Mouse (Mus musculus) heart, embryonic 14.5 days (tissue): ENCODE results near the gene Gm10837. TPM values are rescaled to one million over a fixed set of nuclear protein-coding genes. Genes with fewer than 3 reads are reported as not detected.
A peak's percentile ranks its signal among the peaks of the same experiment; 100 is the strongest.

Experiments
- ATAC-seq: fragments of 200-750 bp; cut with Nextera tagmentation; 2 replicates; pipeline ENCODE4 v1.8.0; 2017; ENCODE audit warnings: low read depth, moderate TSS enrichment; ENCODE audit not compliant: insufficient number of reproducible peaks, insufficient read depth, low FRiP score
- H3K27ac ChIP-seq, 2 experiments: fragments of 200-500 bp in 1 of 2; fragments of 300-500 bp in 1 of 2; sonication (generic) in 1 of 2; replicated peaks in 1 of 2; 2 replicates each; pipeline ENCODE4 v1.5.1; 2012 to 2014; ENCODE audit warnings: low read depth in 2 of 2, low read length in 2 of 2, control low read depth in 1 of 2, mild to moderate bottlenecking in 1 of 2, mixed read lengths in 1 of 2; ENCODE audit not compliant: control insufficient read depth in 1 of 2, insufficient read depth in 1 of 2
- H3K27me3 ChIP-seq: fragments of 300-500 bp; sonication (generic); 2 replicates; pipeline ENCODE4 v1.6.1; 2014; ENCODE audit warnings: mild to moderate bottlenecking, low read length, control low read depth; ENCODE audit not compliant: control insufficient read depth, insufficient read depth
- H3K36me3 ChIP-seq: fragments of 300-500 bp; sonication (generic); 2 replicates; pipeline ENCODE4 v1.6.1; 2014; ENCODE audit warnings: mild to moderate bottlenecking, control low read depth, low read length, mixed read lengths; ENCODE audit not compliant: control insufficient read depth, insufficient read depth
- H3K4me1 ChIP-seq, 2 experiments: fragments of 200-500 bp in 1 of 2; fragments of 300-500 bp in 1 of 2; sonication (generic) in 1 of 2; 2 replicates each; pipeline ENCODE4 v1.6.1; 2012 to 2014; ENCODE audit warnings: low read length in 2 of 2, control low read depth in 1 of 2, mixed read lengths in 1 of 2; ENCODE audit not compliant: control insufficient read depth in 2 of 2, insufficient read depth in 2 of 2
- H3K4me2 ChIP-seq: fragments of 300-500 bp; sonication (generic); 2 replicates; pipeline ENCODE4 v1.6.1; 2014; ENCODE audit warnings: mild to moderate bottlenecking, low read length
- H3K4me3 ChIP-seq, 2 experiments: fragments of 200-500 bp in 1 of 2; fragments of 300-500 bp in 1 of 2; sonication (generic) in 1 of 2; 2 replicates each; pipeline ENCODE4 v1.5.1; 2012 to 2014; ENCODE audit warnings: low read length in 2 of 2, mild to moderate bottlenecking in 2 of 2, control low read depth in 1 of 2, low read depth in 1 of 2, moderate library complexity in 1 of 2; ENCODE audit not compliant: control insufficient read depth in 1 of 2, insufficient read depth in 1 of 2
- H3K9ac ChIP-seq: fragments of 300-500 bp; sonication (generic); 2 replicates; pipeline ENCODE4 v1.6.1; 2014; ENCODE audit warnings: mild to moderate bottlenecking, low read length
- H3K9me3 ChIP-seq: fragments of 300-500 bp; sonication (generic); 2 replicates; pipeline ENCODE4 v1.6.1; 2016; ENCODE audit warnings: low read length, control low read depth; ENCODE audit not compliant: control insufficient read depth
- WGBS: fragments of 180-500 bp; shearing (Covaris S2); extraction: QIAGEN DNeasy Blood & Tissue Kit; methylation state at CpG from one replicate; pipeline ENCODE4 v1.1.7; 2014; 5-methylcytosine and 5-hydroxymethylcytosine counted together
- polyA plus RNA-seq: library from polyadenylated mRNA; unstranded; fragments of >200 nt; fragmentation: Nextera tagmentation; extraction: Ambion mirVana; gene quantifications from 2 replicates; pipeline ENCODE4 v1.2.1, GENCODE M21; 2014

Gm10837 gene
- polyA plus RNA-seq, 1 experiment from 2014 or later: not detected

DNA sequence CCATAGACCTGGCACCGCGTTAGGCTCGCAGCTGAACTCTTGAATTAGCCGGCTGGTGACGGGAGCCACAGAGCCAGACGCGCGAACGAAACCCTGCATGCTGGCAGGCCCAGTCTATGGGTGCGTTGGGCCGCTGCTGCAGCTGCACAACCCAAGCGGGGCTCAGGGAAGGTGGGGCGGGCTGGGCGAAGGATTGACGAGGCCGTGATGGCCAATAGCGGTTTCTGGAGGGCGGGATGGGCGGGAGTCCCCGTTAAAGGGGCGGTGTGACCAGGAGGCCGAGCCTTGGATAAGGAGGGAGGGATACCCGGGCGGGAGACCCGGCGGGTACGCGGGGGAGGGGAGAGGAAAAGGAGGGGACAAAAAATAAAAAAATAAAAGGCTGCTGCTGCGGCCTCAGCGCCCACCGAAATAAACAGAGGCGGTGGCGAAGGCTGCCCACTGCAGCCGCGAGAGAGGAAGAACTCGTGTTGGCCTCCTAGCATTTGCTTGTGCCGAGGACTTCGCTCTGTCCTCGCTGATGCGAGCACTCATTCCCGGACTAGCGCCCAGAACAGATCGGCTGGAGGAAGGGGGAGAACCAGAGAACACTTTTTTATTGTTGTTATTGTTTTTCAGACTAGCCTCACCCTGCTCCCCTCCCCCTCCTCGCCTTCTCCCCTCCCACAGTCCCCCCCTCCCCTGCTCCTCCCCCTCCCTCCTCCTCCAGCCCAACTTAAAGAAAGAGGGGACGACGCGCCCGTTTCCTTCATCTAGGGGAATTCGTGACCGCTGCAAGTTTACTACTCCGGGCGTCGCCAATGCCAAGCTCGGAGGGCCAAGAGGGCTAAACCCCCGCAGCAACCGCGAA is 16.1 kb upstream of the Gm10837 start:
- no peak overlapping the region for H3K27ac ChIP-seq
- WGBS: under 1% methylated on average over 56 of the region's 57 CpGs
- H3K4me3 ChIP-seq: peak overlapping the region; percentile 18 to 50
- peak overlapping the region; percentile 79 for H3K4me2 ChIP-seq
- H3K36me3 ChIP-seq: no peaks in the 10 kb centered on the region
- H3K9me3 ChIP-seq: no peaks in the 10 kb centered on the region
- ATAC-seq: 0 out of 2 replicates have a peak, but pooled peaks have one; percentile 43
- no peak overlapping the region for H3K9ac ChIP-seq
- peaks cover 6 to 18% of the 10 kb centered on the region in 2 experiments; a peak in 3 of 4 replicates for H3K4me1 ChIP-seq
- peaks cover 96% of the 10 kb centered on the region for H3K27me3 ChIP-seq

DNA sequence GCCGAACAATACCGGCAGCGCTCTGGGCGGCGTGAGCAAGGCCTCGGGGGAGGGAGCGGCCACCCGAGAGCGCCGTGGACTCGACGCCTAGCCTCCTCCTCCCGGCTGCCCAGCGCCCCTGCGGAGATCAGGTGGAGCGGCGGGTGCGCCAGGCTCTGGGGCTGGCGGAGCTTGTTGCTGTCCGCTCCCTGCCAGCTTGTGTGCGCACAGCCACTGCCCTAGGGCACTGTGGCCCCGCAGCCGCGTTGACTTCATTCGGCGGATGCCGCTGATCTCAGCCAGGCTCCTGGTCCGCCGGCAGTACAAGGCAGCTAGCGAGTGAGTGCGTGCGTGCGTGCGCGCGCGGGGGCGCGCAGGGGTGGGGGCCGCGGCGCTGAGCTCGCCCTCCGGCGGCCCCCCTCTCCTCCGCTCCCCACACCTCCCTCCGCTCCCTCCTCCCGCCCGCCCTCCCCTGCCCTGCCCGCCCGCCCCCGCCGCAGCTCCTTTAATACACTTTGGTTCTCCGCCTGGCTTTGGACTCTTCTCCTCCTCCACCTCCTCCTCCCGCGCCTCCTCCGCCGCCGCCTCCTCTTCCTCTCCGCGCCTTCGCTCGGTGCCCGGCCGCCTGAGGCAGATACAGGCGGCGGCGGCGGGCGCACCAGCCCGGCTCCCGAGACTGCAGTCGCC is 15.4 kb upstream of the Gm10837 start, which contains the start of gene Zic2:
Gene Zic2 (plus strand): TSS at position 545 of the 666 bp plus-strand sequence.
- ATAC-seq: peak; percentile 28; the same call in 1 of the 2 replicates
- 0% methylated on average over 38 of the region's 73 CpGs for WGBS
- Histone ChIP-seq H3K9ac (peak within 1 kb of the TSS; percentile 41; the same call in 1 of the 2 replicates), H3K4me3 (peak within 1 kb of the TSS; percentile 41 to 50), H3K4me1 (peaks cover 6 to 18% of the 10 kb centered on the region in 2 experiments; a peak in 3 of 4 replicates), H3K27ac (no peak within 1 kb of the TSS), H3K36me3 (no peaks in the 10 kb centered on the region), H3K27me3 (peaks cover 94% of the 10 kb centered on the region), H3K4me2 (peak within 1 kb of the TSS; percentile 79), H3K9me3 (no peaks in the 10 kb centered on the region)

DNA sequence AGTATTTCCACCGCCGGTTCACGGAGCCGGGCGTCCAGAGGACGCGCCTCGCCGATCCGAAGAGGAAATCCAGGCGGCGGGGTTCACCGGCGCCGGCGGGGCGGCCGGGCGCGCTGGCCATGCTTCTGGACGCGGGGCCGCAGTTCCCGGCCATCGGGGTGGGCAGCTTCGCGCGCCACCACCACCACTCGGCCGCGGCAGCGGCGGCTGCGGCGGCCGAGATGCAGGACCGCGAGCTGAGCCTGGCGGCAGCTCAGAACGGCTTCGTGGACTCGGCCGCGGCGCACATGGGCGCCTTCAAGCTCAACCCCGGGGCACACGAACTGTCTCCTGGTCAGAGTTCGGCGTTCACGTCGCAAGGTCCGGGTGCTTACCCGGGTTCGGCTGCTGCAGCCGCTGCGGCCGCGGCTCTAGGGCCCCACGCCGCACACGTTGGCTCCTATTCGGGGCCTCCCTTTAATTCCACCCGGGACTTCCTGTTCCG is 14.8 kb upstream of the Gm10837 start:
- H3K4me1 ChIP-seq: peaks cover 6 to 18% of the 10 kb centered on the region in 2 experiments; a peak in 3 of 4 replicates
- no peaks in the 10 kb centered on the region for H3K9me3 ChIP-seq
- peaks cover 94% of the 10 kb centered on the region for H3K27me3 ChIP-seq
- peak overlapping the region; percentile 41 to 50 for H3K4me3 ChIP-seq
- WGBS: under 1% methylated on average over 50 of the region's 65 CpGs
- no peak for ATAC-seq
- no peaks in the 10 kb centered on the region for H3K36me3 ChIP-seq
- H3K9ac ChIP-seq: peak overlapping the region; percentile 41; the same call in 1 of the 2 replicates
- H3K27ac ChIP-seq: no peak overlapping the region
- H3K4me2 ChIP-seq: peak overlapping the region; percentile 79

DNA sequence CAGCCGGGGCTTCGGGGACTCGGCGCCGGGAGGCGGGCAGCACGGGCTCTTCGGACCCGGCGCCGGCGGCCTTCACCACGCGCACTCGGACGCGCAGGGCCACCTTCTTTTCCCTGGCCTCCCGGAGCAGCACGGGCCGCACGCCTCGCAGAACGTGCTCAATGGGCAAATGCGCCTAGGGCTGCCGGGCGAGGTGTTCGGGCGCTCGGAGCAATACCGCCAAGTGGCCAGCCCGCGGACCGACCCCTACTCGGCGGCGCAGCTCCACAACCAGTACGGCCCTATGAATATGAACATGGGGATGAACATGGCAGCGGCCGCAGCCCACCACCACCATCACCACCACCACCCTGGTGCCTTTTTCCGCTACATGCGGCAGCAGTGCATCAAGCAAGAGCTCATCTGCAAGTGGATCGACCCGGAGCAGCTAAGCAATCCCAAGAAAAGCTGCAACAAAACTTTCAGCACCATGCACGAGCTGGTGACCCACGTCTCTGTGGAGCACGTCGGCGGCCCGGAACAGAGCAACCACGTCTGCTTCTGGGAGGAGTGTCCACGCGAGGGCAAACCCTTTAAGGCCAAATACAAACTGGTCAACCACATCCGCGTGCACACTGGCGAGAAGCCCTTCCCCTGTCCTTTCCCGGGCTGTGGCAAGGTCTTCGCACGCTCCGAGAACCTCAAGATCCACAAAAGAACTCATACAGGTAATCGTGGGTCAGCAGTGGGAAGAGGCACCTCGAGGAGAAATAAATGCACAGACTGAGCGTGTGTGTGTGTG is 14.2 kb upstream of the Gm10837 start:
- no peaks in the 10 kb centered on the region for H3K9me3 ChIP-seq
- ATAC-seq: no peak
- no peaks in the 10 kb centered on the region for H3K36me3 ChIP-seq
- peaks cover 6 to 18% of the 10 kb centered on the region in 2 experiments; a peak in 3 of 4 replicates for H3K4me1 ChIP-seq
- peak overlapping the region; percentile 79 for H3K4me2 ChIP-seq
- WGBS: under 1% methylated on average over 55 of the region's 62 CpGs
- H3K4me3 ChIP-seq: peak overlapping the region; percentile 41 to 50
- peaks cover 94% of the 10 kb centered on the region for H3K27me3 ChIP-seq
- no peak overlapping the region for H3K9ac ChIP-seq
- H3K27ac ChIP-seq: no peak overlapping the region

DNA sequence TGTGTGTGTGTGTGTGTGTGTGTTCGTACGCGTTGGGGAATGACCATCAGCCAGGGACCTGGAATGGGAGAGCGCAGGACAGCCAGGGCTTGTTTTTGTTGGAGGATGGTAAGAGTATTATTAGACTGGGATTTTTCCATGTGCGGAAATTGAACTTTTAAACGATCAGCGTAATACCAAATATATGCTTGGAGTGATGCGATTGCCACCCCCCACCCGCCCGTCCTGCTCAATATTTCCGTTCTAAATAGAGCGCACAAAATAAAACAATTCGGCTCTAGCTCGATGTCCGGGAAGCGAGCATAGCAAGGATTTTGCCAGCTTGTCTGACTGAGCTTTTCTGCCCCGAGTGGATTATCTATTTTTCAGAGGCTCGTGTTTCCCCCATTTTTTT is 13.6 kb upstream of the Gm10837 start:
- no peak for ATAC-seq
- Histone ChIP-seq H3K4me2 (no peak overlapping the region), H3K9me3 (no peaks in the 10 kb centered on the region), H3K4me1 (peaks cover 6 to 18% of the 10 kb centered on the region in 2 experiments; a peak in 3 of 4 replicates), H3K36me3 (no peaks in the 10 kb centered on the region), H3K9ac (no peak overlapping the region), H3K27me3 (peaks cover 94% of the 10 kb centered on the region), H3K4me3 (no peak overlapping the region), H3K27ac (no peak overlapping the region)
- WGBS: under 1% methylated on average over 18 of the region's 18 CpGs

DNA sequence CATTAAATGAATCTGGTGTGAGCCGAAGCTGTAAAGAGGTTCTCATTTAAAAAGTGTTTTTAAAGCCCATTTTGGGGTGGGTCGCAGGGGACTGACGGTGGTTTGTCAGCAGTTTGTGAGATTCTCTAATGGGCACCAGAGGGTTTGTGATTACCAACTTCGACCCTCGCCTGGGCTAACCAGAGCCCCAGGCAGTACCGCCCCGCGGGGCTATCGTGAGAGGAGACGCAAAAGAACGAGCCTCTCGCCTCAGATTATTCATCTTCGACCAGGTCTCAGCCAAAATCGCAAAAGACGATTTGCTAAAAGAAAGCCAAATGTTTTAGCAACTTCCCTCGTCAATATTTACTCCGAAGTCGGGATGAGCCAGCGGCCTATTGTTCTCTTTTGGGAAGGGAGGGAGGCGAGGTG is 13.1 kb upstream of the Gm10837 start:
- Histone ChIP-seq H3K4me2 (no peak overlapping the region), H3K27ac (no peak overlapping the region), H3K36me3 (no peaks in the 10 kb centered on the region), H3K4me1 (peaks cover 6 to 18% of the 10 kb centered on the region in 2 experiments; a peak in 3 of 4 replicates), H3K27me3 (peaks cover 96% of the 10 kb centered on the region), H3K9me3 (no peaks in the 10 kb centered on the region), H3K9ac (no peak overlapping the region), H3K4me3 (no peak overlapping the region)
- no peak for ATAC-seq
- WGBS: 1% methylated on average over 20 of the region's 20 CpGs
